Mouse (Mus musculus) adrenal gland, adult 8-10 months (tissue): Measurements from ENCODE around the gene Tmem56. TPM values are rescaled to one million over a fixed set of nuclear protein-coding genes. Genes with fewer than 3 reads are reported as not detected.

Experiments used
- DNase-seq: peaks from one replicate; pipeline ENCODE4 v3.0.0; 2022
- total RNA-seq, 4 experiments: library from RNA; stranded (reverse); gene quantifications; 2 replicates each; pipeline ENCODE4 v1.2.4; 2022

Tmem56 gene
- total RNA-seq, 4 experiments from 2014 or later = 43.3 to 76.1 (median 62.1) TPM

DNA sequence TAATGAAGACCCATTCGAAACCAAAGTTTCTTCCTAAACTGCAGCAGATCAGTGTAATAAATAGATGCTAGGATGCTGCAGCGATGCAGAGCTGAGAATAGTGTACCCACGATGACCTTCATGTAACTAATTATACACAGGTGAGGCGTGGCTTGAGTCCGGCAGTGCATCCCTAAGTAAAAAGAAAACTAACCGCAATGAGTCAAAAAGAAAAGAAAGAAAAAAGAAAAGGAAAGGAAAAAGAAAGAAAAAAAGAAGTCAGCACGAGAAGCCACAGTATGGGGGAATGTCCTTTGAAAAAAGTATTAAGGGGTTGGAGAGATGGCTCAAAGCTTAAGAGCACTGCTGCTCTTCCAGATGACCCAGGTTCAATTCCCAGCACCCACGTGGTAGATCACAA is 58.1 kb downstream of the Tmem56 start:
- DNase-seq = no peak

DNA sequence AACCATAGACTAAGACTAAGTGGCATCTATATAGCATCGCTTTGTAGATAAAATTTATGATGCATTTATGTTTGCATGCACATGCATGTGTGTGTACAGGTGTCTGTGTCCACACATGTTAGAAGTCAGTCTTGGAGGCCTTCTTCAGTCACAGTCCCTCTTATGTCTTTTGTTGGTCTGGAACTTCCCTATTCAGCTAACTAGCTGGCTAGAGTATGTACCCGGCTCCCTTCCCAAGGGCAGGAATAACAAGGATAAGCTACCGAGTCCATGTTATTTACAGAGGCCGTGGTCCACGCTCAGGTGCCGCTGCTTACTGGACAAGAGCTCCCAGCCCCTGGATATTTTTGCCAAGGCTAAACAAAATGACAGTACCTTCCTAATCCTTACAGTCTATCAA is 58.7 kb downstream of the Tmem56 start:
- no peak for DNase-seq

DNA sequence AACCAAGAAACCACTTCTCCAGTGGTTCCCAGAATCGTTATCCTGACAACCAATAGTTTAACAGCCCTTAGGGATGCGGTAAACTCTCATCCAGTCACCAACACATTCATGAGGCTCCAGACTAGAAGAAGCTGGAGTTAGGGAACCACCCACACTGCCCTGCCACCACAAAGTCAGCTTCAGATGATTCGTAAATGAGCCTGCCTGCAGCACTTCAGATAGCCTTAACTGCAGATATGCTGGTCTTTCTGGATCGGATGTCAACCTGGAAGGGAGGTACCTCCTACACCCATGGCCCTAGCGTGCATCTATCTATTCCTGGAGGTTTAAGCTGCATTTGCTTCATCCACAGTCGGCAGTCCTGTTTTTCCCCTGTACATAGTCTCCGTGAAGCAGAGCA is 60.9 kb downstream of the Tmem56 start:
- DNase-seq = no peak

DNA sequence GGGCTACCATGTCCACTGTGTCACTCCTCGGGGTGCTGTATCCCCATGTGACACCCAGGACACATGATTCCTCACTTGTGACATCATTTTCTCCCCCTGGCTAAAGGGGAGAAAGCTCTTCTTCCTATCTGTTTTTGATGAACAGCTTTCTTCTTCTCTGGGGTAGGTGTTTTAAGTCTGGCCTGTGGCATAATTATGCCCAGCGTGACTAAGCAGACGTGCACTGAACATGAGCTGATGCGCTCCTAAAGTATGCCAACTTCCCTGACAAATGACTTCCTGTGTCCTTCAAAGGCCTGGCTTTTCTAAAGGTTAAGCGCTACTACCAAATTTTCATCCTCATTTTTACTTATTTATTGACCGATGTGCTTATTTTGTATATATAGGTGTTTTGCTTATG is 65.9 kb downstream of the Tmem56 start:
- peak; percentile 52 for DNase-seq

DNA sequence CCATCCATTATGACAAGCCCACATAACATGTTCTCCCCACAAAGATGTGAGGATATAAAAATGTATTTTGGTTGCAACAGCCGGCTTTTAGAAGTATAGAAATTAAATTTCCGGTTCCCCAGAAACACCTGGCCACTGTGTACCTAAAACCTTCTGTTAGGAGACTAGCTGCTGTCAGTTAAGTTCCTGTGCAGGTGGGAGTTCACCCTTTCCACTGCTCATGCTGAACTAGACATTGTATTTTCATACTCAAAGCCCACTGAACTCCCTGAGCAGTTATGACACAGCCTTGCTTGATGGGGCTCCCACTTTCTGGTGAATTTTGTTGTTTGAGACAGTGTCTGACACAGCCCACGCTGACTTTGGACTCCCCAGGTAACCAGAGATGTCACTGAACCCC is 69.4 kb downstream of the Tmem56 start:
- no peak for DNase-seq

DNA sequence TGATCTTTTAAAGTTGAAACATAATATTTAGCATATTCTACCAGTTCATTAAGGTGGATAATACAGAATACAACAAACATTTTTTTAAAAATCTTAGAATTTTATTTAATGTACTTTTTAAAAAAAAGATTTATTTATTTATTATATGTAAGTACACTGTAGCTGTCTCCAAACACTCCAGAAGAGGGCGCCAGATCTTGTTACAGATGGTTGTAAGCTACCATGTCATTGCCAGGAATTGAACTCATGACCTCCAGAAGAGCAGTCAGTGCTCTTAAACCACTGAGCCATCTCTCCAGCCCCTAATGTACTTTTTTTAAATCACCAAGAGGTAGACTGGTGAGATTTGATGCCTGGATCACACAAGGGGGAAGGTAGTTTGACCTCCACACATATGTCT is 70.7 kb downstream of the Tmem56 start:
- no peak for DNase-seq

DNA sequence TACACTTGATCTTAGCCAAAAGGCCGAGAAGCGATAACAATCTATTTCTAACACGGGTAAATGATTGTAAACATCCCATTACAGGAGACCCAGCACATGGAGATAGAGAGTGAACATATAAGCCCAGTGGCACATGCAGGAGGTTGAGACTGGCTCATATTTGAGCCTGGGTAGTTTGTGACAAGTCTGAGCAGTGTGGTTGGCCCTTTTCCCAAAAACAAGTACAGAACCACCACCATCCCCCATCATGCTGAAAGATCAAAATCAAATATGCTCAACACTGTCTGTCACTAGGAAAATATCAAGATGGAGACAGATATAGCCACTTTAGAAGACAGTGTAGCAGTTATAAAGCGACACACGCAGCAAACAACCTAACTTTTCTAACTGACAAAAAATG is 73.9 kb downstream of the Tmem56 start:
- DNase-seq = no peak

DNA sequence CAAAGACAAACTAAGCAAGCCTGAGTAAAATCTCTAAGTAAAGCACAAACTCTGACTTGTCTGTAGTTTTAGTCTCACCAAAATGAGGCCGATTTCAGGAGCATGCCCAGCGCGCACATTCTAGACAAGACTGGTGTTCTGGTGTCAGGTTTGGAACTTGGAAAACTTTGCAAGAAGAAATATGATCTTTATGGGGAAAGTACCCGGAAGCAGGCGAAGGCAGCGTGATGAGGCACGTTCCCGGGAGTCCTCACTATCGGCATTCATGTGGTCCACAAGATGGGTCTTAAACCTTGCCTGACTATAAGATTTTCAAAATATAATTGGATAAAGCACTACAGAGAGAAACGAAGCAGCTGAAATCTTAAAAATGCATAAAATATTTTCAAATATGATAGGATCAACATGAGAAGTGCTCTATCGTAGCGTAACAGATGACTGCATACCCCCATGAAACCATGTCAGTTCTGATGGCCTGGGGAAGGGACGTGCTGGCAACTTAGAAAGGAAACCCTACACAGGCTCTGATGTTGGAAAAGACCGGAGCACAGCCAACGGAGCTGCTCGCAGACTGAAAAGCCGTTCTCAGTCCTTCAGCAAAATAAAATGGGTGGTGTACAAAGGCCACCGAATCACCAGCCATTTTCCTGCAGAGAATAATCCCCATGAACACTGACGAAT is 76.6 kb downstream of the Tmem56 start:
- DNase-seq = no peak

DNA sequence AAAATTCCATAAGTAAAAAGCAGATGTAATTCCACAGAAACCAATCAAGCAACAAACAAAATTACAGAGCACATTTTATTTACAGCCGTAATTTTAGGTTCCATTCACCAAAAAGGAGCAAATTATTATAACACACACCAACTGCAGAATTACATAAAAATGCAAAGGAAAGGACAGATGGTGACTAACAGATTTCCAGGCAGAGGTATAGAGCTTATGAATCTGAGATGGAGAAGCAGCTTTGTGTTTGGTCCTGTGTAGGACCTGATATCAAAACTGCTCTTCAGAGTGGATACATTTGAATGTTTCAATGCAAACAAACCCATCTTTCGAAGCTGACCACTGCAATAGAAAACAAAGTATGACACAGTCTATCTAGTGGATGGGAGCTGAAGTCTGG is 80.3 kb downstream of the Tmem56 start:
- no peak for DNase-seq

DNA sequence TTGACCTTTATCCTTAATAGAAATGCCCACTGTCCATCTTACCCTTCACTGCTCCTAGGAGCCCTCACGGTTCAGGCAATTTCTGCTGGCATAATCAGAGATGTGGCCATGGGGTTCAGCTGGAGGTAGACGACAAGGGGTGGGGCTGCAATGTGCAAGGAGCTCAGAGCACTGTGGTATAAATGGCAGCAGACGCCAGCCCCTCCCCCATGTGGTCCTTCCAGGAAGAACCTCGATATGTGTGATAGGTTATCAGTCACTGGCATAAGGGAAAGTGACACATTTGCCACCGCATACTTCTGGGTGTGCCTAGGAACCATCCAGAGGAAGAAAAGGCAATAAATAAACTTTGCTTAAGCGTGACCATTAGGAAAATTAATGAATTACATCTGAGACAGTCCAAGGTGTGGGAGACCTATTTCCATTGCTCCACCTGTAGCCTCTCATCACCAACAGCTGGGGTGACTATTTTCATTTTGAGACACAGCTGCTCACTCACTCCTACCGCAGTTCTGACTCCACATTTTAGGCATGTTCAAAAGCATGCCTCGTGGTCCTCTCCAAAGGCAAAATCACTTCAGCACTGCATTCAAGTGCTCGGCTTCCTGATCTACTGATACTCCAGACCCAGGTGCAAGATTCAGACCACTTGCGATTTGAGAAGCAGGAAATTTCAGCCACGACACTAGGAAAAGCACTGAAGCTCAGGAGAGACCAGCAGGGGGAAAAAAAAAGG is 81.7 kb downstream of the Tmem56 start:
- DNase-seq = no peak

DNA sequence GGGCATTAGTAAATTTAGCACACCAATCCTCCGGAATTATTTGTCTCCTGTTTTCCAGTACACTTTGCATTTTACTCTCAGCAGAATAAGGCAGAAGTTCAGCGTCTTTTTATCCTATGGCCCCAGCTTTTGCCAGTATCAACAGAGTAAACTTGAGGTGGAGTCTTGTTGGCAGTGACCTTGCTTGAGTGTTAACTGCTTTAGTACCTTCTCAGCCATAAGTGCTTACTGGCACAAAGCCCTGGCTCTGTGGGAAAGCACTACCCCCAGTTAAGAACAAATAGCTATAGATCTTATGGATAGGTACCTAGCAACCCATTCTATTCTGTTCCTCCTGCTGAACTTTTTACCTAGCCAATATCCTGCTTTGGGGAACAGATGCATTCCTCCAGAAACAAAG is 93.7 kb downstream of the Tmem56 start:
- no peak for DNase-seq

DNA sequence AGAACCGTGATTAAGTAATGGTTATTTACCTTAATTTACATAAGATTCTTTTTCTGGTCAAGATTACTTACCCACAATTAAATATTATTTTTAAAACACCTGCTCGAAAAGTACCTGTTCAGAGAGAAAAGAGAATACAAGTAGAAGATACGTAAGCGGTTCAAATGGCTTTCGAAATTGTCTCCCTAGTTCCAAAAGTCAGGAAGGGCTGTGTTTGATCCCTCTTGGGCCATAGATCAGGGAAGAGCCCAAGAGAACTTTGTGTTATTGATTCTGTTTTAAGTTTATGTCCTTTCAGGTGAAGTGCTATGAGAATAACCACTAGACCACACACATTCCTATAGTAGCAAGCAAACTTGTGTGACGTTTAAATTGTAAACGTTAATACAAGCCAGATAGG is 95.4 kb downstream of the Tmem56 start:
- DNase-seq = no peak

DNA sequence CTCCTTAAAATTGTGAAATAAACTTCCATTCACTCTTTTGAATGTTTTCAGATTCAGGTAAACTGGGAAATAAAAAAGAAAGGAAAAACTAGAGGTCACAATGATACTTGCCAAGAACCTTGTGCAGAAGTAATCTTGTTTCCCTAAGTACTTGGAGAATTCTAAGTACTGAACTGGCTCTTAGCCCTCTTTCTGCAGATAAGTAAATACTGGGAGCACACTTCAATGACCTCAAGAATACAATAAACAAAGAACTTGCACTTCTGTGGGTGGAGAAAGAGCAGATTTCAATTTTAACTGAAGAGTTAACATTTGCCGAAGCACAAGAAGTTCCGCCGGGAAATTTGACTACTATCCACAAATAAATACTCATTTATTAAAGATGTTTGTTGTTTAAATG is 96.0 kb downstream of the Tmem56 start:
- no peak for DNase-seq

DNA sequence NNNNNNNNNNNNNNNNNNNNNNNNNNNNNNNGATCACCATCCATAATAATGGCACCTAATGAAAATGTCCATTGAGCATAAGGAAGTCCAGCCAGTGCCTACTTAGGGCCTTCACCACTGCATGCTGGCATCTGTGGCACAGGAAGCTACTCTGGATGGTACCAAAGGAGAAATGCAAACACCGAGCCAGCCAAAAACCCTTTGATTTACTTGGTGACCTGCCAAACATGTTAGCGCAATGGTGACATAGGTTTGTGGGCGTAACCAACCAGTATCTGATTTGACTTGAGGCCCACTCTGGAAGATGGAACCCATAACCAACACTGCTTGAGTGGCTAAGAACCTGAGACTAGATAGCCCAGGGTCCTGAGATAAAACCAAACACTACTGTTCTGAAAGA is 97.7 kb downstream of the Tmem56 start:
- no peak for DNase-seq

DNA sequence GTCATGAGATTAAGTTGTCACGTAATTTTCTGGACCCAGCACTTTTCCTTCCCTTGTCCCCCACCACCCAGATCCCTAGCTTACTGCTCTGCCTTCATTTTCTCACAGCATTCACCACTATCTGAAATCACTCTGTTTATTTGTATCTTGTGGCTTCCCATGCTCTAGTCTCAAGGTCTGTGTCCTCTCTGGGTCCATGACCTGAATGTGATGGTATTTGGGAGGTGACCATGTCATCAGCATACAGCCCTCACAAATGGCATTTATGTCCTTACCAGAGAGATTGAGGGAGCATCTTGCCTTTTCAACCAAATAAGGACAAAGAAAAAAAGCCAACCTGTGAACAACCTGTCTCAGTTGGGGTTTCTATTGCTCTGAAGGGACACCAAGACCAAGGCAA is 106.9 kb downstream of the Tmem56 start:
- DNase-seq = no peak

DNA sequence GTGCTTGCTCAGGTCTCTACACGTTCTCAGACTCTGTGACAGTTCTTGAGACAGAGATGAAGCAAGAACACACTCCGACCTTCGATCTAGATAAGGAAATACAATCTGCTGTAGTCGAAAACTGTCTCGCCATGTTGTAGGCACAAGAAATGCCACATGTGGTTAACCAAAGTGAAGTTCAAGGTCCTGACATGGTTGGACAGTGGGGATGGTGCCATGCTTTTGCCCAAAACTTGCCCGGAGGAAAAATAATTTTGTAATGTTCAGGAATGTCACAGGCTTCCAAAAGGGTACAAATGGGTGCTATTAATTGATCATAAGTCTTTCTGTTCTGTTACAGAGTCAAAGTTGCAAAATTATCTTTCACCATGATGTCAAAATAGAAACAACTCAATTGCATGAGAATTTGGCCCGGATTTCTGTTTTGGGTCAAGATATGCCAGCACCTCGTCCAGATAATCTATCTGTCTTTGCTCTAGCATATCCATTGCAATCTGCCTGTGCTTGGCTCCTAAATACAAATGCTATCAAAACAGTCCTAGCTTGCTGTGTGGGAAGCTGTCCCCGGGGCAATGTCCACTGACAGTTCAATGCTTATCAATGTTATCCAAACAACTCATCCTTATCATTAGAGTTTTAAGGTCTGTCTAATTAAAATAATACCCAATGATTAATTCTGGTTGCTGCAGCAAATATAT is 108.5 kb downstream of the Tmem56 start:
- peak; percentile 36 for DNase-seq

DNA sequence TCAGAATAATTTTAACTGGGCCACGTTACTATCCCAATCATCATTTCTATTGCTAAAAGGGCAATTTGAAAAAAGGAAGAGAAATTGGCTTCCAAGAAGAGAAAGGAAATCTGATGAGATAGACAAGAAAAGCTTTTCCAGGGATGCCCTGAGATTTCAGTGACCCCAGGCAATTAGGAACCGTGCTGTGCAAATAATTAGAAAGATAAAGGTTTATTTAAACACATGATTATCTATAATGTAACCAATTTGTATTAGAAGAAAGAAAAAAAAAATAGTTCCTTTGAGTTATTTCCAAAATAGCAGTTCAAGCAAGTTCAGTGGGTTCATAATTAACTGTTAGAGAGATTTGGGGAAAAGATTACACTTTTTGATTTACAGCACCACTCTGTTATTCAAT is 110.2 kb downstream of the Tmem56 start:
- no peak for DNase-seq

DNA sequence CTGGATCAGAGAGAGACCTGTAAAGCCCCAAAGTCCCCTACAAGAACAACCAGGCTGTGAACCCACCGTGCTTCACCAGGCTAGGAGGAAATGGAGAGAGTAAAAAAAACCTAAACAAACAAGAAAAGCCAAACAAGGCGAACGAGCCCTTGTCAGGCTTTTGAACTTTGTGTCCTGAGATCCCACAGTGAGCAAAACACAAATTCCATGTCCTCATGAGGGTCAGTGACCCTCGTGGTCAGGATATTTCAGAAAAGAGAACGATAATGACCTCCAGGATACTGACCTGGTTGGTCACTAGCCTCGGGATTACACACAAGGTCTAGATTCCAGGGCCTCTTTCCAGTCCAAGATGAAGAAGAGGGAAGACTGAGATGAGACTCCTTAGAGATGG is 111.0 kb downstream of the Tmem56 start:
- no peak for DNase-seq

DNA sequence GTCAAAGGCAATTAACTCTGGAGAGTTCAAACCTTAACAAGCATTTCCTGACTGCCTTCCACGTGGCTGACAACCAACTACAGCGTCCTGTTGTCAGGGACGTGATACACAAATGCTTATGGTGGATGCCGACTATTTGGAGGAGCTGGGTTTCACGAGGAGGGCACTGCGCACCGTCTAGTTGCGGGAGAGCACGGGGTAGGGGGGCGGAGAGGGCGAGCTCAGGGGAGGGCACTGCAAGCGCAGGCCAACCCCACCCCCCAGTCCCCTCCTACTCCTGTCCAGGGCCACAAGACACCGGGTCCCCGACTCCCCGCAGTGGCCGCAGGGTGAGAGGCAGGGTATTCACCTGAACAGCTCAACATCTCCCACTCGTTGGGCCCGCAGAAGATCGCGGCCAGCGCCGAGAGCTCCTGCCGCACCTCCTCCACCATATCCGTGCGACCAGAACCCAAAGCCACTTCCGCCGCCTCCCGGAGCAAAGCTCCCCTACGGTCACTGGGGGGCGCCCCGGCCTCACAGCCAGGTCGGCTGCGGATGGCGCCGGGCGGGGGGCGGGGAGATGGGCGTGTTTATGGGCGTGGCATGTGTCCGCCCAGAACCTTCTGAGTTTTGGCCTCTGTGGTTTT is 111.5 kb downstream of the Tmem56 start, which contains the start of gene Rwdd3:
Rwdd3 (minus strand) TSS at position 453 of the 629 bp plus-strand sequence.
- DNase-seq = peak; percentile 89

DNA sequence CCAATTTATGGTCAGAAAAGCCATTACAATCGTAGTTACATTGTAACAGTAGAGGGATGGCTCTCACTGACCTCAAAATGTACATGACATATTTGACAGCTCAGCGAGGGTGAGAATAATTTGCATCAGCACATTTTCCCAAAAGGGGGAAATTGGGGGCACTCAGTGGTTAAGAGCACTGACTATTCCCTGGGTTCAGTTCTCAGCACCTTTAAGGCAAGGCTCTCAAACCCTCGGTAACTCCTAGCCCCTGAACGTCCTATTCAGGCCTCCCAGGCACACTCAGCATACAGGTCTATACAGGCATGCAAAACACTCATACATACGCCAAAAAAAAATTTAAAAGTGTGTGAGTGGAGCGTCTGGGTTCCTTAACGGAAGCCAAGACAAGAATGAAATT is 112.3 kb downstream of the Tmem56 start:
- no peak for DNase-seq

DNA sequence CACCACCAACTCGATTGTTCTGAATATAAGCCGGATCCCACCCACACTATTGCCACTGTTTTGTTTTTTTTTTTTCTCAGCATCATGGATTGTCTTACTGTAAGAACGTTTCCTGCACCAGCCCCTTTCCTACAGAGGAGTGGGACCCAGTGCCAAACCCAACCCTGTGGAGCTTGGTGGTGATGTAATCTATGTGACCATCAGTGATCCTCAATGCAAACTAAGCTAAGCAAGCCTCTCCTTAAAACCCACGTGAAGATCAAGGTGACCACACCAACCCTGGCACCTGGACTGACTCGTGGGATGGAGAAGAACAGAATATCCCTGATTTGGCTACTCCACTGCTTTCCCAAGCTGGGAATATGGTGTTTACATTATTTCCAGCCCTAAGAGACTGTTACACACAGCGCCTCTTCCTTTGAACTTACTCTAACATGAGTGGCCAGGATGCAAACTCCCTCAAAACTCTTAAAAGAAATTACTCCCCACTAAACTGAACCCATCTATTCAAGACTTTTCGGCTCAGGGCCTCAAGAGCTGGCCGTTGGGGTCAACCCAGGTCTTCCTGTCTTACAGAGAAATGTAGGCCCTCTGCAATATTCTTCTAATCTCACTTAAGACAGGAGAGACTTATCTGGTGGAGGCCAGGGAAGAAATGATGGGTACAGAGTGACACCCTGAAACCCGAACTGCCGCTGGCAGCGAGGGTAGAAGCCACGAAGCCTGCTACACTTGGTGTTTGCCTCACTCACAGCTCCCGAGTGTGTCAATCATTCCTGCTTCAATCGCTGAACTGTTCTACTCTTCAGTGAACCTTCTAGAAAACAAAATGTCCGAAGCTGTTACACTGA is 113.6 kb downstream of the Tmem56 start:
- no peak for DNase-seq

DNA sequence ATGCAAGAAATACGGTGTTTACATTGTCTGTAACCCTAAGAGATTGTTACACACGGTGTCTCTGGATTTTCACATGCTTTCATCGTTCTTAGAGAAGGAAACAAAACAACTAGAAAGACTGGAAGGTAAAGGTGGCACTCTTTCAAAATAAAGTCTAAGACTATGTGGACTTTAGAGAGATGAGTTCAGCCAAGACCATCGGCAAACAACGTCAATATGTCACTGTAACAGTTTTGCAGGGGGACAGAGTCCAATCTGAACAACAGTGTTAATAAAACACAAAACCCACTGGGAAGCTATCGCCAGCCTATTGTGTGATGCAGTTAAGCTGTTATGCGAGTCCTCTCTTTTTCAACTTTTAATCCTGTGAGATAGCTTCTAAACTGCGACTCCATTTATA is 114.3 kb downstream of the Tmem56 start:
- no peak for DNase-seq
